Mouse (Mus musculus): ENCODE results near the gene Rbpj. TPM values are rescaled to one million over a fixed set of nuclear protein-coding genes. Genes with fewer than 3 reads are reported as not detected.
"Not testable (repeated sequence)": the region's sequence is repeated elsewhere in the genome, so short reads cannot be mapped to it uniquely, and the experiment has no call there.

The Rbpj gene
- polyA plus RNA-seq, 1 experiment from 2014 or later = 38.7 TPM

- not testable (repeated sequence) for ATAC-seq; H3K27ac ChIP-seq (ENCODE audit: low read length); H3K4me1 ChIP-seq (replicated peaks; ENCODE audit: control insufficient read depth, insufficient read depth, low read length); H3K4me3 ChIP-seq (replicated peaks; ENCODE audit: low read length); H3K9ac ChIP-seq (replicated peaks; ENCODE audit: low read depth, low read length); H3K27me3 ChIP-seq (replicated peaks; ENCODE audit: control insufficient read depth, insufficient read depth, low read length); H3K4me2 ChIP-seq (ENCODE audit: low read length); H3K36me3 ChIP-seq (ENCODE audit: control insufficient read depth, insufficient read depth); H3K9me3 ChIP-seq (ENCODE audit: control insufficient read depth, low read length)
- 93% methylated on average over 5 of the region's 6 CpGs for WGBS
Observed at GRCm38 (mm10) chr5:53673493-53674150, 207.7 kb downstream of the Rbpj start.

DNA sequence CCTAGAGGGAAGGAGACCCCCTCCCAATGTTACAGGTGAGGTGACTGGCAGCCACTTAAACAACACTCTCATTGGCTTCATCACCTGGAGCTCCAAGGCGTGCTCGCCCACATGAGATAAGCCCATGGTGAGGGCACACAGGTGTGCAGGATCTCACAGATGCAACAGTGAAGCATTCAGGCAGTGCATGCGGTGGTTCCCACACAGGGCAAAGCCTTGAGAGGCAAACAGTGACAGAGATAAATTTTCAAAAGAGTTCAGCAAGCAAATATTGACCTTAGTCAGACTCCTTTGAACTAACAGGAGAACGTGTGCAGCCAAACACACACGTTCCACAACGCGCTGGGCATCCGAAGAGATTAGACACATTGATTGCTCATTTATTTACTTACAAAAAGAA is 210.7 kb downstream of the Rbpj start:
- Histone ChIP-seq H3K27me3 (replicated peaks; ENCODE audit: control insufficient read depth, insufficient read depth, low read length) (no peaks in the 10 kb centered on the region), H3K36me3 (ENCODE audit: control insufficient read depth, insufficient read depth) (no peaks in the 10 kb centered on the region), H3K9ac (replicated peaks; ENCODE audit: low read depth, low read length) (no peak overlapping the region), H3K4me3 (replicated peaks; ENCODE audit: low read length) (no peak overlapping the region), H3K27ac (ENCODE audit: low read length) (no peak overlapping the region), H3K9me3 (ENCODE audit: control insufficient read depth, low read length) (no peaks in the 10 kb centered on the region), H3K4me2 (ENCODE audit: low read length) (no peak overlapping the region), H3K4me1 (replicated peaks; ENCODE audit: control insufficient read depth, insufficient read depth, low read length) (no peaks in the 10 kb centered on the region)
- no peak for ATAC-seq
- WGBS = 90% methylated on average over 8 of the region's 8 CpGs

GRCm38 (mm10) chr5:53678036-53678767 is 212.2 kb downstream of the Rbpj start:
- Histone ChIP-seq H3K27me3 (replicated peaks; ENCODE audit: control insufficient read depth, insufficient read depth, low read length) (no peaks in the 10 kb centered on the region), H3K9me3 (ENCODE audit: control insufficient read depth, low read length) (no peaks in the 10 kb centered on the region), H3K4me3 (replicated peaks; ENCODE audit: low read length) (no peak overlapping the region), H3K27ac (ENCODE audit: low read length) (no peak overlapping the region), H3K36me3 (ENCODE audit: control insufficient read depth, insufficient read depth) (no peaks in the 10 kb centered on the region), H3K4me1 (replicated peaks; ENCODE audit: control insufficient read depth, insufficient read depth, low read length) (no peaks in the 10 kb centered on the region), H3K9ac (replicated peaks; ENCODE audit: low read depth, low read length) (no peak overlapping the region), H3K4me2 (ENCODE audit: low read length) (no peak overlapping the region)
- no peak for ATAC-seq
- WGBS = 50% methylated on average over 13 of the region's 13 CpGs

DNA sequence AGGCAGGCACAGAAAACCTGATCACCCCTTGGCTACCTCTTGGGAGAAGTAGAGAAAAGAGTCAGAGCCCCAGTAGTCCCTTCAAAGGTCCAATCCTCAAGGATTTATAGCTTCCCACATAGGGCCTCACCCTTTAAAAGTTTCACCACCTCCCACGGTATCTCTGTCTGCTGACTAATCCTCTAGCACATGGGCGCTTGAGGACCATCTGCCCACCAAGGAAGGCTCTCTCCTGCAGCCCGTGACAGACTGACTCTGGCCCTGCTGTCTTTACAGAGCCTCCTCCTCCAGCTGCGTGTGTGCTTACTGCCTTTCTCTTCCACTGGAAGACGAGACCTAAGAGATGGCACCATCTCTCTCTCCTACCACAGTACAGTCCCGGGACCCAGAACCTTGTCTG is 213.7 kb downstream of the Rbpj start:
- Histone ChIP-seq H3K4me2 (ENCODE audit: low read length) (no peak overlapping the region), H3K9ac (replicated peaks; ENCODE audit: low read depth, low read length) (no peak overlapping the region), H3K4me1 (replicated peaks; ENCODE audit: control insufficient read depth, insufficient read depth, low read length) (no peaks in the 10 kb centered on the region), H3K9me3 (ENCODE audit: control insufficient read depth, low read length) (no peaks in the 10 kb centered on the region), H3K27ac (ENCODE audit: low read length) (no peak overlapping the region), H3K36me3 (ENCODE audit: control insufficient read depth, insufficient read depth) (no peaks in the 10 kb centered on the region), H3K27me3 (replicated peaks; ENCODE audit: control insufficient read depth, insufficient read depth, low read length) (no peaks in the 10 kb centered on the region), H3K4me3 (replicated peaks; ENCODE audit: low read length) (no peak overlapping the region)
- WGBS = 85% methylated on average over 6 of the region's 6 CpGs
- ATAC-seq = no peak

- 30% methylated on average over 3 of the region's 3 CpGs for WGBS
Observed at GRCm38 (mm10) chr5:53683916-53684315, 218.0 kb downstream of the Rbpj start.

DNA sequence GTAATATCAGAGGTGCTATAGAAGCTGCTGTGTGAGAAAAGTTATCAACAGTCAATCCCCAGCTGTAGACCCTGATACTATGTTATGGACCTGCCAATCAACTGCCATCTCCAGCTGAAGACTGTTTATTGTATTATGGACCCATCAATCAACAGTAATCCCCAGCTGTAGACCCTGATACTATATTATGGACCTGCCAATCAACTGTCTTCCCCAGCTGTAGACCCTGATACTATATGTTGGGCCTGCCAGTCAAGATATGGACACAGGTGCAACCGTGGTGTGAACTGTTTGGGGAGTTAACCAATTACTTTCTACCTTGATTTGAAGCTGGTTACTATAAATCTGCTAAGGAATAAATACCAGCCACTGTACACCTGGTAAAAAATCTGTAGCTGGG is 218.5 kb downstream of the Rbpj start:
- no peak for ATAC-seq
- WGBS = 73% methylated on average over 1 of the region's 1 CpGs
- Histone ChIP-seq H3K9ac (replicated peaks; ENCODE audit: low read depth, low read length) (no peak overlapping the region), H3K9me3 (ENCODE audit: control insufficient read depth, low read length) (no peaks in the 10 kb centered on the region), H3K27me3 (replicated peaks; ENCODE audit: control insufficient read depth, insufficient read depth, low read length) (no peaks in the 10 kb centered on the region), H3K4me3 (replicated peaks; ENCODE audit: low read length) (no peak overlapping the region), H3K27ac (ENCODE audit: low read length) (no peak overlapping the region), H3K4me2 (ENCODE audit: low read length) (no peak overlapping the region), H3K36me3 (ENCODE audit: control insufficient read depth, insufficient read depth) (no peaks in the 10 kb centered on the region), H3K4me1 (replicated peaks; ENCODE audit: control insufficient read depth, insufficient read depth, low read length) (peaks cover 4% of the 10 kb centered on the region; the same call in 1 of the 2 replicates)

More at GRCm38 (mm10) chr5:53683916-53684315, 218.0 kb downstream of the Rbpj start:
- no peaks in the 10 kb centered on the region for H3K36me3 ChIP-seq (ENCODE audit: control insufficient read depth, insufficient read depth)
- H3K9ac ChIP-seq (replicated peaks; ENCODE audit: low read depth, low read length) = no peak overlapping the region
- no peak overlapping the region for H3K27ac ChIP-seq (ENCODE audit: low read length)
- no peaks in the 10 kb centered on the region for H3K27me3 ChIP-seq (replicated peaks; ENCODE audit: control insufficient read depth, insufficient read depth, low read length)
- no peak overlapping the region for H3K4me2 ChIP-seq (ENCODE audit: low read length)
- ATAC-seq = no peak
- no peak overlapping the region for H3K4me3 ChIP-seq (replicated peaks; ENCODE audit: low read length)
- no peaks in the 10 kb centered on the region for H3K9me3 ChIP-seq (ENCODE audit: control insufficient read depth, low read length)
- H3K4me1 ChIP-seq (replicated peaks; ENCODE audit: control insufficient read depth, insufficient read depth, low read length) = peaks cover 4% of the 10 kb centered on the region; the same call in 1 of the 2 replicates

- no peak overlapping the region for H3K9ac ChIP-seq (replicated peaks; ENCODE audit: low read depth, low read length)
- no peak overlapping the region for H3K27ac ChIP-seq (ENCODE audit: low read length)
- H3K27me3 ChIP-seq (replicated peaks; ENCODE audit: control insufficient read depth, insufficient read depth, low read length) = no peaks in the 10 kb centered on the region
- no peak overlapping the region for H3K4me2 ChIP-seq (ENCODE audit: low read length)
- no peaks in the 10 kb centered on the region for H3K9me3 ChIP-seq (ENCODE audit: control insufficient read depth, low read length)
- H3K4me3 ChIP-seq (replicated peaks; ENCODE audit: low read length) = no peak overlapping the region
- H3K36me3 ChIP-seq (ENCODE audit: control insufficient read depth, insufficient read depth) = no peaks in the 10 kb centered on the region
- peaks cover 4% of the 10 kb centered on the region; the same call in 1 of the 2 replicates for H3K4me1 ChIP-seq (replicated peaks; ENCODE audit: control insufficient read depth, insufficient read depth, low read length)
- ATAC-seq = no peak
- WGBS = 92% methylated on average over 4 of the region's 4 CpGs
Observed at GRCm38 (mm10) chr5:53685623-53686022, 219.7 kb downstream of the Rbpj start.

- WGBS = 74% methylated on average over 2 of the region's 2 CpGs
Observed at GRCm38 (mm10) chr5:53686379-53686778, 220.4 kb downstream of the Rbpj start.

DNA sequence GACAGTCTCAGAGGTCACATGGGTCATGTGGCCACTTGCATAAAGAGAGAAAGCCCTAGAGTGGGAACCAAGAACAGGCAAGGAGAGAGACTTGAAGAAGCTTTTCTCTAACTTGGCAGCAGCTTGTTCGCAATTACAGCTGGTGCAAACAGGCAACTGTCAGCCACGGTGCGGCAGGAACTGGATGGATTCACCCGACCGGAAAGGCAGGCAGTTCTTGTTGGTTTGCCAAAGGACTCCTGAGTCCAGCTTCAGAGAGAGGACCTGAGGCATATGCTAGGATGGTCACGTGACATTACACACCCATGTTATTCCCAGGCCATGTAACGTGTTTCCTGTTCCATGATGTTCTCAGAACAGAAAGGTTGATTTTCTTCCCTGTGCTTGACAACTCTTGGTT is 222.4 kb downstream of the Rbpj start:
- Histone ChIP-seq H3K27me3 (replicated peaks; ENCODE audit: control insufficient read depth, insufficient read depth, low read length) (no peaks in the 10 kb centered on the region), H3K36me3 (ENCODE audit: control insufficient read depth, insufficient read depth) (no peaks in the 10 kb centered on the region), H3K9me3 (ENCODE audit: control insufficient read depth, low read length) (no peaks in the 10 kb centered on the region), H3K4me2 (ENCODE audit: low read length) (no peak overlapping the region), H3K4me1 (replicated peaks; ENCODE audit: control insufficient read depth, insufficient read depth, low read length) (peaks cover 4% of the 10 kb centered on the region; the same call in 1 of the 2 replicates), H3K27ac (ENCODE audit: low read length) (no peak overlapping the region), H3K9ac (replicated peaks; ENCODE audit: low read depth, low read length) (no peak overlapping the region), H3K4me3 (replicated peaks; ENCODE audit: low read length) (no peak overlapping the region)
- 66% methylated on average over 7 of the region's 7 CpGs for WGBS
- no peak for ATAC-seq

More at GRCm38 (mm10) chr5:53686379-53686778, 220.4 kb downstream of the Rbpj start:
- Histone ChIP-seq H3K27ac (ENCODE audit: low read length) (no peak overlapping the region), H3K4me3 (replicated peaks; ENCODE audit: low read length) (no peak overlapping the region), H3K4me2 (ENCODE audit: low read length) (no peak overlapping the region), H3K36me3 (ENCODE audit: control insufficient read depth, insufficient read depth) (no peaks in the 10 kb centered on the region), H3K27me3 (replicated peaks; ENCODE audit: control insufficient read depth, insufficient read depth, low read length) (no peaks in the 10 kb centered on the region), H3K4me1 (replicated peaks; ENCODE audit: control insufficient read depth, insufficient read depth, low read length) (peaks cover 4% of the 10 kb centered on the region; the same call in 1 of the 2 replicates), H3K9me3 (ENCODE audit: control insufficient read depth, low read length) (no peaks in the 10 kb centered on the region), H3K9ac (replicated peaks; ENCODE audit: low read depth, low read length) (no peak overlapping the region)
- ATAC-seq = no peak
